Mouse (Mus musculus): ENCODE measurements at regions not wholly inside any gene's neighbourhood (a gene's known extent, or its start where the extent isn't known, plus 50 kb on each side); places are given as distances from the start of the nearest gene placed in this dataset.

GRCm38 (mm10) chr9:84354409-84354808 is 429.5 kb downstream of the Bckdhb start:
- Histone ChIP-seq H3K4me1 (ENCODE audit: insufficient read depth, low read depth, low read length) (no peaks in the 10 kb centered on the region), H3K36me3 (replicated peaks) (no peaks in the 10 kb centered on the region), H3K4me3 (ENCODE audit: low read depth, low read length) (no peak overlapping the region), H3K9me3 (replicated peaks) (no peaks in the 10 kb centered on the region), H3K27me3 (ENCODE audit: insufficient read depth, low read length) (no peaks in the 10 kb centered on the region)
- TF ChIP-seq GATA1 (IDR thresholded peaks at IDR 0.05; ENCODE audit: borderline replicate concordance, low read length) = no peak
- no peak for TF ChIP-seq GATA2 (IDR thresholded peaks at IDR 0.05; ENCODE audit: borderline replicate concordance, low read depth, low read length)
- TF ChIP-seq TAL1 (conservative IDR thresholded peaks at IDR 0.05; ENCODE audit: low read depth, low read length) = no peak
- no peak for TF ChIP-seq POLR2AphosphoS5 (IDR thresholded peaks at IDR 0.05; ENCODE audit: insufficient replicate concordance, low read depth, low read length)
- no peak for TF ChIP-seq CTCF (IDR thresholded peaks at IDR 0.05; ENCODE audit: low read depth, low read length)
- DNase-seq (ENCODE audit: low spot score) (no peak), ATAC-seq (ENCODE audit: extremely low read depth, insufficient number of reproducible peaks, low FRiP score, poor library complexity, severe bottlenecking) (no peak)

- Histone ChIP-seq H3K9me3 (replicated peaks) (no peaks in the 10 kb centered on the region), H3K36me3 (replicated peaks) (no peaks in the 10 kb centered on the region), H3K27me3 (ENCODE audit: insufficient read depth, low read length) (no peaks in the 10 kb centered on the region), H3K4me1 (ENCODE audit: insufficient read depth, low read depth, low read length) (no peaks in the 10 kb centered on the region), H3K4me3 (ENCODE audit: low read depth, low read length) (no peak overlapping the region)
- no peak for TF ChIP-seq TAL1 (conservative IDR thresholded peaks at IDR 0.05; ENCODE audit: low read depth, low read length)
- TF ChIP-seq CTCF (IDR thresholded peaks at IDR 0.05; ENCODE audit: low read depth, low read length) = no peak
- no peak for TF ChIP-seq POLR2AphosphoS5 (IDR thresholded peaks at IDR 0.05; ENCODE audit: insufficient replicate concordance, low read depth, low read length)
- TF ChIP-seq GATA1 (IDR thresholded peaks at IDR 0.05; ENCODE audit: borderline replicate concordance, low read length) = no peak
- TF ChIP-seq GATA2 (IDR thresholded peaks at IDR 0.05; ENCODE audit: borderline replicate concordance, low read depth, low read length) = no peak
- no peak for ATAC-seq (ENCODE audit: extremely low read depth, insufficient number of reproducible peaks, low FRiP score, poor library complexity, severe bottlenecking)
- DNase-seq (ENCODE audit: low spot score) = no peak
These were observed 431.2 kb downstream of the Bckdhb start for GRCm38 (mm10) chr9:84356167-84356566.

GRCm38 (mm10) chr9:84359879-84360278 is 434.9 kb downstream of the Bckdhb start:
- H3K4me1 ChIP-seq (ENCODE audit: insufficient read depth, low read depth, low read length) = no peaks in the 10 kb centered on the region
- TF ChIP-seq POLR2AphosphoS5 (IDR thresholded peaks at IDR 0.05; ENCODE audit: insufficient replicate concordance, low read depth, low read length) (no peak), GATA1 (IDR thresholded peaks at IDR 0.05; ENCODE audit: borderline replicate concordance, low read length) (no peak), CTCF (IDR thresholded peaks at IDR 0.05; ENCODE audit: low read depth, low read length) (no peak), GATA2 (IDR thresholded peaks at IDR 0.05; ENCODE audit: borderline replicate concordance, low read depth, low read length) (no peak), TAL1 (conservative IDR thresholded peaks at IDR 0.05; ENCODE audit: low read depth, low read length) (no peak)
- H3K9me3 ChIP-seq (replicated peaks) = no peaks in the 10 kb centered on the region
- ATAC-seq (ENCODE audit: extremely low read depth, insufficient number of reproducible peaks, low FRiP score, poor library complexity, severe bottlenecking) (no peak), DNase-seq (ENCODE audit: low spot score) (no peak)
- H3K36me3 ChIP-seq (replicated peaks) = no peaks in the 10 kb centered on the region
- no peak overlapping the region for H3K4me3 ChIP-seq (ENCODE audit: low read depth, low read length)
- H3K27me3 ChIP-seq (ENCODE audit: insufficient read depth, low read length) = no peaks in the 10 kb centered on the region

- TF ChIP-seq POLR2AphosphoS5 (IDR thresholded peaks at IDR 0.05; ENCODE audit: insufficient replicate concordance, low read depth, low read length) = no peak
- no peak for TF ChIP-seq CTCF (IDR thresholded peaks at IDR 0.05; ENCODE audit: low read depth, low read length)
- TF ChIP-seq TAL1 (conservative IDR thresholded peaks at IDR 0.05; ENCODE audit: low read depth, low read length) = no peak
- no peak for TF ChIP-seq GATA2 (IDR thresholded peaks at IDR 0.05; ENCODE audit: borderline replicate concordance, low read depth, low read length)
- no peak for TF ChIP-seq GATA1 (IDR thresholded peaks at IDR 0.05; ENCODE audit: borderline replicate concordance, low read length)
- H3K9me3 ChIP-seq (replicated peaks) = no peaks in the 10 kb centered on the region
- H3K4me1 ChIP-seq (ENCODE audit: insufficient read depth, low read depth, low read length) = no peaks in the 10 kb centered on the region
- ATAC-seq (ENCODE audit: extremely low read depth, insufficient number of reproducible peaks, low FRiP score, poor library complexity, severe bottlenecking) = no peak
- no peak for DNase-seq (ENCODE audit: low spot score)
- H3K4me3 ChIP-seq (ENCODE audit: low read depth, low read length) = no peak overlapping the region
- no peaks in the 10 kb centered on the region for H3K27me3 ChIP-seq (ENCODE audit: insufficient read depth, low read length)
- H3K36me3 ChIP-seq (replicated peaks) = no peaks in the 10 kb centered on the region
These were observed 435.5 kb downstream of the Bckdhb start for GRCm38 (mm10) chr9:84360484-84360883.

- no peaks in the 10 kb centered on the region for H3K9me3 ChIP-seq (replicated peaks)
- H3K27me3 ChIP-seq (ENCODE audit: insufficient read depth, low read length) = no peaks in the 10 kb centered on the region
- no peaks in the 10 kb centered on the region for H3K36me3 ChIP-seq (replicated peaks)
- no peak for DNase-seq (ENCODE audit: low spot score)
- ATAC-seq (ENCODE audit: extremely low read depth, insufficient number of reproducible peaks, low FRiP score, poor library complexity, severe bottlenecking) = no peak
- TF ChIP-seq CTCF (IDR thresholded peaks at IDR 0.05; ENCODE audit: low read depth, low read length) (no peak), POLR2AphosphoS5 (IDR thresholded peaks at IDR 0.05; ENCODE audit: insufficient replicate concordance, low read depth, low read length) (no peak), GATA2 (IDR thresholded peaks at IDR 0.05; ENCODE audit: borderline replicate concordance, low read depth, low read length) (no peak), TAL1 (conservative IDR thresholded peaks at IDR 0.05; ENCODE audit: low read depth, low read length) (no peak), GATA1 (IDR thresholded peaks at IDR 0.05; ENCODE audit: borderline replicate concordance, low read length) (no peak)
- H3K4me3 ChIP-seq (ENCODE audit: low read depth, low read length) = no peak overlapping the region
- H3K4me1 ChIP-seq (ENCODE audit: insufficient read depth, low read depth, low read length) = no peaks in the 10 kb centered on the region
These were observed 438.5 kb downstream of the Bckdhb start for GRCm38 (mm10) chr9:84363478-84363877.

- no peaks in the 10 kb centered on the region for H3K27me3 ChIP-seq (ENCODE audit: insufficient read depth, low read length)
- ATAC-seq (ENCODE audit: extremely low read depth, insufficient number of reproducible peaks, low FRiP score, poor library complexity, severe bottlenecking) (no peak), DNase-seq (ENCODE audit: low spot score) (no peak)
- no peaks in the 10 kb centered on the region for H3K4me1 ChIP-seq (ENCODE audit: insufficient read depth, low read depth, low read length)
- no peaks in the 10 kb centered on the region for H3K36me3 ChIP-seq (replicated peaks)
- H3K9me3 ChIP-seq (replicated peaks) = no peaks in the 10 kb centered on the region
- no peak for TF ChIP-seq GATA2 (IDR thresholded peaks at IDR 0.05; ENCODE audit: borderline replicate concordance, low read depth, low read length)
- no peak overlapping the region for H3K4me3 ChIP-seq (ENCODE audit: low read depth, low read length)
These were observed 444.3 kb downstream of the Bckdhb start for GRCm38 (mm10) chr9:84369200-84369599.

- Histone ChIP-seq H3K4me1 (ENCODE audit: insufficient read depth, low read depth, low read length) (no peaks in the 10 kb centered on the region), H3K9me3 (replicated peaks) (no peaks in the 10 kb centered on the region), H3K27me3 (ENCODE audit: insufficient read depth, low read length) (no peaks in the 10 kb centered on the region), H3K36me3 (replicated peaks) (no peaks in the 10 kb centered on the region), H3K4me3 (ENCODE audit: low read depth, low read length) (no peak overlapping the region)
- ATAC-seq (ENCODE audit: extremely low read depth, insufficient number of reproducible peaks, low FRiP score, poor library complexity, severe bottlenecking) = no peak
- no peak for DNase-seq (ENCODE audit: low spot score)
- TF ChIP-seq TAL1 (conservative IDR thresholded peaks at IDR 0.05; ENCODE audit: low read depth, low read length) = no peak
These were observed 445.3 kb downstream of the Bckdhb start for GRCm38 (mm10) chr9:84370260-84370659.

All from G1E (cell line).